Mouse (Mus musculus) embryo, embryonic 10.5 days (tissue): ENCODE results near the gene Crispld2.

Experiments
- DNase-seq: peaks from one replicate; pipeline ENCODE4 v3.0.0-alpha.2; 2015; ENCODE audit warnings: low spot score

The Crispld2 gene

GRCm38 (mm10) chr8:120000461-120000860, 8.2 kb downstream of the Crispld2 start:
- no peak for DNase-seq

GRCm38 (mm10) chr8:120001712-120002111, 9.5 kb downstream of the Crispld2 start:
- peak; percentile 65 for DNase-seq

DNA sequence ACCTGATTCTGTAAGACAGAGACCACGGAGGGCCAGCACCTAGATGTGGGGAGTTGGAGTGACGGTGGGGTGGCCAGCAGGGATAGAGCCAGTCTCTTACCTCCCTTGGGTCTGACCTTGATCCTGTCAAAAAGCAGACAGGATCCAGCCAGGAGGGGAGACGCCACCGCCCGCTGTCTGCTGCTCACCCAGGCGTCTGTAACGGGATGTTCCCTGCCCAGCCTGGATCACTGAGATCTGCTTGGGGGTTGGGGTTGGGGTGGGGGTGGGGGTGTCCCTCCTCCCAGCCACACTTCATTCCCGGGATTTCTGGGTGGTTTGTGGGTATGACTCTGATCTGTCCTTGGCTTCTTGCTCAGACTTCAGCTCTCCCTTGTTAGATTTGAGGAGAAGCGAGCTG, 10.1 kb downstream of the Crispld2 start:
- DNase-seq: no peak

- DNase-seq: peak; percentile 78
Observed at GRCm38 (mm10) chr8:120004154-120004702, 12.0 kb downstream of the Crispld2 start.

DNA sequence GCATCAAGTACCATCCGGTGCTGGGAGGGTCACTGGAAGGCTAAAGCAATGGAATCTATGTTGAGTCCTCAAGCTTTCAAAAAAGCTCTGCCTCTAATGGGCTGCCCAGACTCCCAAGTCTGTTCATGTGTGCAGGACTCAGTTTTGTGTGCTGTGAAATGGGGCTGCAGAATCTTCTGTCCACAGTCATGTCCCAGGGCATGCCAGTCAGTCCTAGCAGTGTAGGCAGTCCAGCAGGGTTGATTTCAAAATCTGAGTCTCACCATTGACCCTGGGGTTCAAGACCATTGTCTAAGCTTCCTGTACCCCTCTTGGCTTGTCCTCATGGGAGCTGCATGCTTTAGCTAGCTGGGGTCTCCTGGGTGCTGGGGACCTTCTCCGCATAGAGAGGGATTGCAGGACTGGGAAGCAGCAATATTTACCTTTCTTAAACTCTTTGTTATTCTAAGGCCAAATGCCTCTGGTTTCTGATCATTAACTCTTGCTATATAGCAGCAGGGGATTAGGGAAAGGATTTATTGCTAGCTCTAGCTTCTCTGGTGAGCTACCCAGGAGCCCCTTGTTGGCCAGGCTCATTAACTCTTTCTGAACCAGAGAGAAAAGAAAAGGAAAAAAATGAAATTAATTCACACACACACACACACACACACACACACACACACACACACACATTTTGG, 12.6 kb downstream of the Crispld2 start:
- peak; percentile 50 for DNase-seq

DNA sequence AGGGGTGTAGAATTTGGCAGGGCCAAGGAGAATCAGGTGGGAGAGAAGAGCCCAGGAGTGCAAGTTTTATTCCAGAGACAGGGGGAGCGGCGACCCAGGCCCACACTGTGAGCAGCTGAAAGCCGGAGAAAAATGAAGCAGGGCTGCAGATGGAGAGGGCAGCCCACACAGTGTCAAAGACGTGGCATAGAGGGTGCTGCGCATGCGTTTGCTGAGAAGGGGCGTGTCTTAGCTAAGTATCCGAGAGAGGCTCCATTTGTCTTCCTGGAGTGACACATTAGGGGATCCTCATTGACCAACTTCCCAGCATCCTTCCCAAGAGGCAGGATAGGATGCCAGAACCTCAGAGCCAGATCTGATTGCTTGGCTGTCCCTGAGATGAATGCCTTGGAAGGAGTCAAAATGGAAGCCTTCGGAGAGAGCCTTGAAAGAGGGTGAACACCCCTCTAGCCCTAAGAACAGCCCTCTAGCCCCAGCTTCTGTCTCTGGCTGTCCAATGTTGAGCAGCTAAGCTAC, 14.5 kb downstream of the Crispld2 start:
- DNase-seq: peak; percentile 64

- DNase-seq: no peak
Observed at GRCm38 (mm10) chr8:120007178-120007577, 14.9 kb downstream of the Crispld2 start.

GRCm38 (mm10) chr8:120009284-120009683, 17.0 kb downstream of the Crispld2 start:
- DNase-seq: no peak

DNA sequence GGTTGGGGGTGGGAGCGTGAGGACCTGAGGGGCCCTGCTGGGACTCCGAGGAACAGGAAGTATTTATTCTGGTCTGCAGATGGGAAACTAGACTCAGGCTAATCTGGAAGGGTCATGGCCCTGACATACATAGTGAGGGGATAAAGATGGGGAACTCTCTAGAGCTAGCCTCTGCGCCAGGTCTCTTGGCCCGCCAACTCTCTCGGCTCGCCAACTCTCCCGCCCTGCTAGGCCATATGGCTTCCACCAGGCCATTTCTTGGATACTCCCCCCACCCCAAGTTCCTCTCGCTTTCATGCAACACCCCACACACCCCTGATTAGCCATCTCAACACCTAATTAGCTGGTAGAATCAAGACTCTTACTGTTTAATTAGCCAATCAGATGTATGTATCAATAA, 20.3 kb downstream of the Crispld2 start:
- no peak for DNase-seq

GRCm38 (mm10) chr8:120012927-120013326, 20.7 kb downstream of the Crispld2 start:
- peak; percentile 65 for DNase-seq

- DNase-seq: no peak
Observed at GRCm38 (mm10) chr8:120014267-120015023, 22.2 kb downstream of the Crispld2 start.

DNA sequence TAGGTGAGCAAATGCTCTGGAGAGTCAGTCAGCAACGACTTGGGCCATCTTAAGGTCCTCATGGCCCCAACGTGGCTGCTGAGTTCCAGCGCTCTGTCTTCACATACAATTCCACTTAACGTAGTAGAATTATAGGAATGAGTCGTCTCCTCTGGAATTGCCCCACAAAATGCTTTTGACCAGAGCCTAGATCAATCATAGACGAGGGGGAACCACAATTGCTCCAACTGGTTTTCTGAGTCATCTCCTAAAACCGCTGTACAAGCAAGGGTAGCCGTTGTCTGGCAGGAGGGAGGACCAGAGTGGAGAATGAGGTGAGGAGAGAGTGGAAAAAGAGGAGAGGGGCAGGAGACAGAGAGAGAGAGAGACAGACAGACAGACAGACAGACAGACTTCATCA, 23.7 kb downstream of the Crispld2 start:
- no peak for DNase-seq

- DNase-seq: no peak
Observed at GRCm38 (mm10) chr8:120016424-120016823, 24.2 kb downstream of the Crispld2 start.

DNA sequence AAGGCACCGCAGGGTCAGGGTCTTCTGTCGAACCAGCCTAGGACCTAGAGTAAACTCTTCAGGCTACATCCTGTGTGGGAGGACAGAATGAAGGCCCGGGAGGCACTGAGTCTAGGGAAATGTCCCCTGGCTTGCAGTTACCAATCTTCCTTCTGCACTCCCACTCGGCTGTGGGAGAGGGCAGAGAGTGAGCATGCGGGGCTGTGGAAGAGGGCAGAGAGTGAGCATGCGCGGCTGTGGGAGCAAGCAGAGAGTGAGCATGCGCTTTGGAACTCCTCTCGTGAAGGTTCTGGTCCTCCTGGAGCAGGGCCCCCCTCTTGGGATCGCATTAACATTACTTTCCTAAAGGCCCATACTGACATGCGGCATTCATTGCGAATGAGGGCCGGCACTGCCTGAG, 25.1 kb downstream of the Crispld2 start:
- DNase-seq: no peak

DNA sequence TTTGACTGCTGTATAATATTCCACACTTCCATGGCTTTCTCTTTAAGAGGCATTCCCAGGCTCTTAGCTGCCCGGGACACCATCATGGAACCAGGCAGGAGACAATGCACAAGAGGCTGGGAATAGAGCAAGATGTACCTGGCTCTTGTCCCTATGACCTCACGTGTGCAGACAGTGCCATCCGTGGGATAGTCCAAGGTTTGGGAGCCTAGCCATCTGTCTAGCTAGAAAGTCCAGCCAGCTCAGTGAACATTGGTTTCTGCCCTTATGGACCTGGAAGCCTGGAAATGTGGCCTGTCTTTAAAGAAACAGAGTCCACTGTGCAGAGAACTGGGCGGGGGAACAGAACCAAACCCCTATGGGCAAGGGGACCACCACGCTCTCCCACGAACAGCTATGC, 25.5 kb downstream of the Crispld2 start:
- no peak for DNase-seq

- peak; percentile 53 for DNase-seq
Observed at GRCm38 (mm10) chr8:120018379-120018778, 26.1 kb downstream of the Crispld2 start.

DNA sequence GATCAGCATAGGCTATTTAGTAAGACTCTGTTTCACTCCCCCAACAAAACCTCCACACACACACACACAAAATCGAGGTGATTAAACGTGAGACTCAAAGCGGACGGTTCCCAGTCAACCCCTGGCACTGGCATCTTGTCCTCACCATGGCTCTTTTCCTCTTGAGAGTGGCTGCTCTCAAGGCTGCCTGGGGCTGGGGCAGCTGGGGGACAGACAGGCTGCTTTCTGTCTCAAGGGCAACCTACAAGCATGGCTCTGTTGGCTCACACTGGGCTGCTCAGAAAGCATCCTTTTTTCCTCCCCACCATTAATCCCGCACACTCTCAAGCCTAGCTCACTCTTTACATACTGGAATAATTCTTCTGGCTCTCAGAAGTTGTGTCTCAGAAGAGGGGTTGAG, 27.1 kb downstream of the Crispld2 start:
- DNase-seq: no peak

DNA sequence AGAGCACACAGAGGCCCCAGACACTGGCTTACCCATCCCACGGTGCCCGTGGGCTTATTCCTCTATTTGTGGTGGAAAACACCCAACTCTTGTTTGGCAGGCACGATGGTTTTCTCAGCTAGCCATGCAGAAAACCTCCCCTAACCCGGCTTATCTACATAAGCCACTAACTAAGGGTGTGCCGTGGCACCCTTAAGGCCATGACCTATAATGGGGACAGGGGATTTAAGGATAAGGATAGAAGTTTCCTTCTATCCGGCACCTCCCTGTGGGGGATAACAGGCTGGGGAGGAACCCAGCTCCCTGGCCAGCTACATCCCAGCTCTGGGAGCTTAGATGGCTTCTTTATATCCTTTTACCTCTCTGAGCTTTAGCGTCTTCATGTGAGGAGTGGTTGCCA, 28.1 kb downstream of the Crispld2 start:
- no peak for DNase-seq

- no peak for DNase-seq
Observed at GRCm38 (mm10) chr8:120026199-120026598, 34.0 kb downstream of the Crispld2 start.

DNA sequence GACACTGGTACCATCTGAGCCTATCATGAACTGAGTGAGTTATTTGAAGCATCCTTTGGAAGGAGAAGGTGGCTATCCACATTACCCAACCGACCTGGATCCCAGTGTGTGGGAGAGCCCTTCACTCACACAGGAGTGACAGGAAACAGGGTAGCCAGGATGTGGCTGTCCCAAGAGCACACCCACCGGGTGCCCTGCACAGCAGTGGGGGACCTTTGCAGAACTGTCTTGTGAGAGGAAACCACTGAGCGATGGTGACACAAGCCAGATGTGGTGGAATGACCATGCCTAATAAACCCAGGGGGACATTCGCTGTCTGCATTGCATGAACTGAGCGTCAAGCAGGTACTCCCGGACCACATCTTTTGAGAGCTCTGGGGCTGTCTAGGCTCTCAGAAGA, 34.8 kb downstream of the Crispld2 start:
- DNase-seq: no peak

DNA sequence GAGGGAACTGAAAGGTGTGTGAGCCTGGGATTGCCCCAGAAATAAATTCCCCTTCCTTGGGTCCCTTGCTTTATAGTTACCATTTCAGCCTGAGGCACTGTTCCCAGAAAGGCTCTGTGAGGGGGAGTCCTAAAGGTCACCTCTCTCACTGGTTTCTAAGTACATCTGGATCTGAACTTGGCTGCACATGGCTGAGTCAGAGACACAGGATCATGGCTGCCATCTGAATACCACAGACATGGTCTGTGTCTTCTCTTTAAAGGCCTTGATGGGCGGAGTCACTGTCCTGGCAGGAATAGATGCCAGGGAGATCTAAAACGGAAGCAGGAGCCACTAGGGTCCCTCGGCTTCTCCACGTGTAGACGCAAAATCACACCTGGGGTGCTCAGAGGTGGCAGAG, 38.2 kb downstream of the Crispld2 start:
- DNase-seq: no peak

DNA sequence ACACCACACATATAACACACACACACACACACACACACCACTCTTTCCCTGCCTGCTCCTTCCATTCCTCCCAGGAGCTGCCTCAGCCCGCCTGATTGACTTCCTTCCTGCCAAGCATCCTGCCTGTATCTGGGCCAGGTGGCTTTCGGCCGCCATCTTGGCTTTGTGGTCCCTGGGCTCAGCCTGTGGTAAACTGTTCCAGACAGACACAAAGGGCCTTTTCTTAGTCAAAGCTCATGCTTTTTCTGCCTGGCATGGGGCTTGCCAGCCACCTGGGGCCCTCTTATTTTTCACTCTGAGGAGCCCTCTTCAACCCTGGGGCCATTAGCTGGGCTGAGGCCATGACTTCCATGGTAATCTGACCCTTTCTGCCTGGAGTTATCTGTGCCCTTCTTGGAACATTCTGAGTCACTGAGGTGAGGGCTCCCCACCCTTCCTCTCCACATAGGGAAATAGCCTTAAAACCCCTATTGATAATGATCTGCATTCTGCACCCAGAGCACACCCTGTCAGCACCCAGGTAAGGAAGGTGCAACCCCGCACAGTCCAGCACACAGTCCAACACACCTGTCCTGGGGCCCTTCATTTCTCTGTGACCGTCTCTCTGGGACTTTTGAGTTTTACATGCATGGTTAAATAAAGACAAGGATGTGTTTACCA, 40.4 kb downstream of the Crispld2 start:
- no peak for DNase-seq

GRCm38 (mm10) chr8:120034471-120034870, 42.2 kb downstream of the Crispld2 start:
- peak; percentile 65 for DNase-seq
